Mouse (Mus musculus) stomach, postnatal 0 days (tissue): ENCODE results near the gene Aldh1a2. TPM values are rescaled to one million over a fixed set of nuclear protein-coding genes. Genes with fewer than 3 reads are reported as not detected.

Source experiments
- ATAC-seq: fragments of 200-750 bp; cut with Nextera tagmentation; 2 replicates; pipeline ENCODE4 v1.8.0; 2017; ENCODE audit not compliant: low FRiP score, low TSS enrichment
- DNase-seq: peaks from one replicate; pipeline ENCODE4 v3.0.0-alpha.2; 2016; ENCODE audit warnings: low spot score
- H3K27ac ChIP-seq: fragments of 300-500 bp; sonication (generic); replicated peaks from 2 replicates; pipeline ENCODE4 v1.5.1; 2014; ENCODE audit warnings: mild to moderate bottlenecking, control low read depth
- H3K27me3 ChIP-seq: fragments of 300-500 bp; sonication (generic); 2 replicates; pipeline ENCODE4 v1.6.1; 2014; ENCODE audit warnings: low read length; ENCODE audit not compliant: control insufficient read depth, insufficient read depth
- H3K36me3 ChIP-seq: fragments of 300-500 bp; sonication (generic); 2 replicates; pipeline ENCODE4 v1.6.1; 2014; ENCODE audit warnings: low read length, mixed read lengths; ENCODE audit not compliant: control insufficient read depth, insufficient read depth
- H3K4me1 ChIP-seq: fragments of 300-500 bp; sonication (generic); replicated peaks from 2 replicates; pipeline ENCODE4 v1.6.1; 2014; ENCODE audit warnings: antibody characterized with exemption; ENCODE audit not compliant: control insufficient read depth, insufficient read depth
- H3K4me2 ChIP-seq: fragments of 300-500 bp; sonication (generic); replicated peaks from 2 replicates; pipeline ENCODE4 v1.6.1; 2014; ENCODE audit warnings: low read depth, mild to moderate bottlenecking, control low read depth, moderate library complexity
- H3K4me3 ChIP-seq: fragments of 300-500 bp; sonication (generic); 2 replicates; pipeline ENCODE4 v1.5.1; 2014; ENCODE audit warnings: low read depth, low read length, control low read depth
- H3K9ac ChIP-seq: fragments of 300-500 bp; sonication (generic); 2 replicates; pipeline ENCODE4 v1.6.1; 2014; ENCODE audit warnings: mild to moderate bottlenecking, low read length, control low read depth, mixed read lengths
- H3K9me3 ChIP-seq: fragments of 300-500 bp; sonication (generic); 2 replicates; pipeline ENCODE4 v1.6.1; 2016; ENCODE audit warnings: low read length; ENCODE audit not compliant: control insufficient read depth
- CTCF ChIP-seq: IDR thresholded peaks from 2 replicates; pipeline ENCODE4 v1.5.1; 2016; ENCODE audit warnings: antibody characterized with exemption, low read depth, mild to moderate bottlenecking, moderate library complexity
- EP300 ChIP-seq: optimal IDR thresholded peaks from 2 replicates; pipeline ENCODE3; 2016; ENCODE audit warnings: antibody characterized with exemption
- WGBS: fragments of 180-500 bp; shearing (Covaris S2); extraction: QIAGEN DNeasy Blood & Tissue Kit; methylation state at CpG from one replicate; pipeline ENCODE4 v1.1.7; 2014; 5-methylcytosine and 5-hydroxymethylcytosine counted together
- polyA plus RNA-seq: library from polyadenylated mRNA; unstranded; fragments of >200 nt; fragmentation: Nextera tagmentation; extraction: Ambion mirVana; gene quantifications from 2 replicates; pipeline ENCODE4 v1.2.1, GENCODE M21; 2015

The Aldh1a2 gene
- polyA plus RNA-seq, 1 experiment from 2014 or later: 47.2 TPM

- Histone ChIP-seq H3K9me3 (no peaks in the 10 kb centered on the region), H3K27ac (no peak overlapping the region), H3K4me3 (no peak overlapping the region), H3K9ac (no peak overlapping the region), H3K27me3 (no peaks in the 10 kb centered on the region), H3K4me2 (no peak overlapping the region), H3K36me3 (no peaks in the 10 kb centered on the region), H3K4me1 (no peaks in the 10 kb centered on the region)
- TF ChIP-seq CTCF (no peak), EP300 (no peak)
- no peak for DNase-seq
- 44% methylated on average over 2 of the region's 2 CpGs for WGBS
- ATAC-seq: no peak
These were observed 29.8 kb upstream of the Aldh1a2 start for GRCm38 (mm10) chr9:71185823-71186222.

- Histone ChIP-seq H3K4me2 (no peak overlapping the region), H3K9ac (no peak overlapping the region), H3K4me3 (no peak overlapping the region), H3K9me3 (no peaks in the 10 kb centered on the region), H3K36me3 (no peaks in the 10 kb centered on the region), H3K27ac (no peak overlapping the region), H3K4me1 (no peaks in the 10 kb centered on the region), H3K27me3 (no peaks in the 10 kb centered on the region)
- 80% methylated on average over 7 of the region's 7 CpGs for WGBS
- ATAC-seq (no peak), DNase-seq (no peak)
- no peak for TF ChIP-seq CTCF
- TF ChIP-seq EP300: no peak
These were observed 28.2 kb upstream of the Aldh1a2 start for GRCm38 (mm10) chr9:71187396-71187795.

- ATAC-seq (peak; percentile 85), DNase-seq (peak; percentile 80)
- Histone ChIP-seq H3K27ac (no peak overlapping the region), H3K4me2 (peak overlapping the region; percentile 28), H3K4me3 (no peak overlapping the region), H3K4me1 (no peaks in the 10 kb centered on the region), H3K36me3 (no peaks in the 10 kb centered on the region), H3K27me3 (no peaks in the 10 kb centered on the region), H3K9me3 (no peaks in the 10 kb centered on the region), H3K9ac (no peak overlapping the region)
- 4% methylated on average over 12 of the region's 12 CpGs for WGBS
- peak; percentile 89 for TF ChIP-seq CTCF
- no peak for TF ChIP-seq EP300
These were observed 26.8 kb upstream of the Aldh1a2 start for GRCm38 (mm10) chr9:71188647-71189415.

DNA sequence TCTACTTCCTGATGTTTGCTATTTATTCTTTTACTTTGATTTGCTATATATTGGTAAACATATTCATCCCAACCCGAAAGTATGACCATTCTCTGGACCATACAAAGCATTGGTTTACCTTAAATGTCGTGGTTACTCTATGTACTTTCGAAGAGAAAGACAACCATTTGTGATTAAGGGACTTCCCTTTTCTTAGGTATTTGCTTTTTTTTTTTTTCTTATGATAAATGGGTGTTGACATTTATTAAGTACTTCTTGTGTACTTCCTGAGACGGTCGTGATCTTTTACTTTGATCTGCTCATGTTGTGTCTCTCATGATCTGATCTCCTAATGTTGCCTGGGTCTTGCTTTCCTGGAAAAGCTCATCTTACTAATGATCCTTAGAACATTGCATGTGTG lies 16.8 kb upstream of the Aldh1a2 start:
- Histone ChIP-seq H3K9me3 (no peaks in the 10 kb centered on the region), H3K27ac (no peak overlapping the region), H3K4me1 (no peaks in the 10 kb centered on the region), H3K4me3 (no peak overlapping the region), H3K9ac (no peak overlapping the region), H3K27me3 (no peaks in the 10 kb centered on the region), H3K4me2 (no peak overlapping the region), H3K36me3 (no peaks in the 10 kb centered on the region)
- ATAC-seq (no peak), DNase-seq (no peak)
- TF ChIP-seq CTCF (no peak), EP300 (no peak)
- WGBS: 62% methylated on average over 5 of the region's 5 CpGs

DNA sequence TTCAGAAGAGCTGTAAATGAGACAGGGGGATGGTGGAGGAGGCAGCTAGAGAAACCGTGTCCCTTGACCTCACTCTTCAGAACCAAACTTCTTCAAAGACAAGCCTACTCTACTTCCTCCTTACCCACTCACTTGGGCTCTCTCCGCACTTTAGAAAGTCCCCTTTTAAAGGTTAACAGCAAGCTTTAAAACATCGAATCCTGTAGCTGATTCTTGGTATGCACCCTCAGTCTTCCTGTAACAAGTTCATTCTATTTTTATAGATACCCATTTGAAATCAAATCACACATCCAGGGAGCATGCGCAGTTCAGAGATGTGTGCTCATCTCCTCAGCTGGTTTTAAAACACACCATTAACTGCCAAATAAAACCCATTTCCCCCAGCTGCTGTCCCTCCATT lies 13.3 kb upstream of the Aldh1a2 start:
- no peak overlapping the region for H3K4me3 ChIP-seq
- ATAC-seq: no peak
- 67% methylated on average over 4 of the region's 4 CpGs for WGBS

DNA sequence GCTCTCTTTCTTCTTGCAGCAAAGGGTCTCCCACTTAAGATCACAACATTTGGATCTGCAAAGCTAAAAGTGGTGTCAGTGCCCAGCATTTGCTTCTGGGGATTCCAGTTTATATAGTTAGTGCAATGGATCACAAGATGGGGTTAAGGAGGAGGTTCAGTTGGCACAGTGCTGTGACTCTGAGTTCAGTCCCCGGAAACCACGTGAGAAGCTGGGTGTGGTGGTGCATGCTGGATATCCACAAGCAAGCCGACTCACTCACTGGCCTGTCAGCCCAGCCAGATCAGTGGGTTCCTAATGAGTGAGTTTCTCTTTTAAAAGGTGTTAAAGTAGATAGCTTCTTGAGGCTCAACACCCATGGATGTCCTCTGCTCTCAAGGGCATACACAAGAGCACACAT lies 6.3 kb upstream of the Aldh1a2 start:
- ATAC-seq (no peak), DNase-seq (no peak)
- H3K9me3 ChIP-seq: no peaks in the 10 kb centered on the region
- H3K36me3 ChIP-seq: no peaks in the 10 kb centered on the region
- no peak overlapping the region for H3K4me2 ChIP-seq
- no peaks in the 10 kb centered on the region; the same call in 1 of the 2 replicates for H3K27me3 ChIP-seq
- TF ChIP-seq CTCF (no peak), EP300 (no peak)
- H3K27ac ChIP-seq: no peak overlapping the region
- 44% methylated on average over 3 of the region's 3 CpGs for whole genome bisulfite sequencing
- H3K4me1 ChIP-seq: no peaks in the 10 kb centered on the region
- no peak overlapping the region for H3K9ac ChIP-seq
- H3K4me3 ChIP-seq: no peak overlapping the region

More for the DNA sequence above, 13.3 kb upstream of the Aldh1a2 start:
- no peak for DNase-seq
- no peak overlapping the region for H3K27ac ChIP-seq
- H3K9me3 ChIP-seq: no peaks in the 10 kb centered on the region
- H3K4me1 ChIP-seq: no peaks in the 10 kb centered on the region
- H3K4me2 ChIP-seq: no peak overlapping the region
- no peaks in the 10 kb centered on the region for H3K36me3 ChIP-seq
- no peaks in the 10 kb centered on the region for H3K27me3 ChIP-seq
- TF ChIP-seq EP300: no peak
- TF ChIP-seq CTCF: no peak
- no peak overlapping the region for H3K9ac ChIP-seq
